Mouse (Mus musculus) ES-E14 (cell line): Measurements from ENCODE around the gene S1pr4. TPM values are rescaled to one million over a fixed set of nuclear protein-coding genes. Genes with fewer than 3 reads are reported as not detected.
A peak's percentile ranks its signal among the peaks of the same experiment; 100 is the strongest.

Experiments
- DNase-seq: peaks from one replicate; pipeline ENCODE4 v3.0.0-alpha.2; 2013; ENCODE audit warnings: low read depth, low spot score
- H3K27ac ChIP-seq: 2 replicates; pipeline ENCODE4 v1.5.1; 2012; ENCODE audit warnings: low read depth, mild to moderate bottlenecking, low read length, moderate library complexity, mixed read lengths; ENCODE audit not compliant: poor library complexity, insufficient read depth, severe bottlenecking
- H3K36me3 ChIP-seq: 2 replicates; pipeline ENCODE4 v1.6.1; 2012; ENCODE audit warnings: mild to moderate bottlenecking, low read length, moderate library complexity, mixed read lengths; ENCODE audit not compliant: control insufficient read depth, poor library complexity, insufficient read depth, severe bottlenecking
- H3K4me1 ChIP-seq, 2 experiments: fragments of 150-350 bp in 1 of 2; sonication (generic) in 1 of 2; 2 replicates each; pipeline ENCODE4 v1.6.1; 2012; ENCODE audit warnings: low read length in 2 of 2, mild to moderate bottlenecking in 1 of 2, mixed read lengths in 1 of 2; ENCODE audit not compliant: control insufficient read depth in 2 of 2, insufficient read depth in 2 of 2, poor library complexity in 1 of 2
- H3K4me3 ChIP-seq, 2 experiments: fragments of 150-350 bp in 1 of 2; sonication (generic) in 1 of 2; 2 replicates each; pipeline ENCODE4 v1.5.1; 2012; ENCODE audit warnings: low read length in 2 of 2, low read depth in 1 of 2, mild to moderate bottlenecking in 1 of 2, mixed read lengths in 1 of 2; ENCODE audit not compliant: insufficient read depth in 1 of 2, poor library complexity in 1 of 2, severe bottlenecking in 1 of 2
- H3K9ac ChIP-seq: 2 replicates; pipeline ENCODE4 v1.6.1; 2012; ENCODE audit warnings: low read depth, mild to moderate bottlenecking, low read length, mixed read lengths; ENCODE audit not compliant: poor library complexity, insufficient read depth, severe bottlenecking
- H3K9me3 ChIP-seq: fragments of 150-350 bp; sonication (generic); 2 replicates; pipeline ENCODE4 v1.6.1; 2012; ENCODE audit warnings: low read depth, mild to moderate bottlenecking, low read length; ENCODE audit not compliant: control insufficient read depth, insufficient read depth
- CHD2 ChIP-seq: IDR thresholded peaks from 2 replicates; pipeline ENCODE4 v1.6.1; 2014; ENCODE audit warnings: mild to moderate bottlenecking, low read depth, low read length, inconsistent platforms
- HCFC1 ChIP-seq: IDR thresholded peaks from 2 replicates; pipeline ENCODE4 v1.6.1; 2012; ENCODE audit warnings: low read length, inconsistent platforms, borderline replicate concordance; ENCODE audit not compliant: insufficient read depth
- MAFK ChIP-seq: IDR thresholded peaks from 2 replicates; pipeline ENCODE4 v1.6.1; 2014; ENCODE audit warnings: mild to moderate bottlenecking, low read depth, low read length, inconsistent platforms; ENCODE audit not compliant: insufficient read depth
- ZC3H11A ChIP-seq: IDR thresholded peaks from 2 replicates; pipeline ENCODE4 v1.6.1; 2012; ENCODE audit warnings: low read depth, mild to moderate bottlenecking, inconsistent platforms, low read length, borderline replicate concordance
- ZNF384 ChIP-seq: IDR thresholded peaks from 2 replicates; pipeline ENCODE4 v1.6.1; 2012; ENCODE audit warnings: low read depth, low read length, inconsistent platforms
- in situ Hi-C, 2 experiments: fragments of 600-800 bp; cut with MboI; formaldehyde crosslinking; loops; one replicate each; pipeline ENCODE4 v1.15.1; 2025; ENCODE audit warnings: low sequenced_read_pairs in 2 of 2, inconsistent platforms in 1 of 2; ENCODE audit not compliant: unreplicated experiment in 2 of 2
- total RNA-seq: library from RNA; depleted of rRNA; stranded (reverse); fragments of 300-350 nt; gene quantifications from 2 replicates; pipeline ENCODE4 v1.2.3, GENCODE M21; 2012

Gene S1pr4
- total RNA-seq, 1 experiment = 0.94 TPM

DNA sequence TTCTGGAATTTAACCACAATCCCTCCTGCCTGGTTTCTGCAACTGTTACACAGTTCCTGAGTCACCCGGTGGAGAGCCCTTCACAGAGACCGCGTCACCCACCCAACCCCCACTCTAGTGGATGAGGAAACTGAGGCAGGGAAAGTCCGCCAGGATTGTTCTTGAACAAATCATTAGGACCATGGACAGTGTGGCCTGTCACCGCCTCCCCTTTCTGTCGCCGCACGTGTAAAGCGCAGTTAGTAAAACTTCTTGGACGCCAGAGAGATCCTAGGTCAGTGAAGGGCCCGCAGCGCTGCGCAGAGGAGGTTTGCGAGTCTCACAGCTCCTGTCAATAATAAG lies 47.0 kb downstream of the S1pr4 start:
- TF ChIP-seq ZC3H11A (no peak), ZNF384 (no peak), MAFK (no peak), CHD2 (no peak), HCFC1 (no peak)
- Histone ChIP-seq H3K27ac (no peak overlapping the region), H3K9ac (no peak overlapping the region), H3K4me3 (no peak overlapping the region), H3K9me3 (no peaks in the 10 kb centered on the region), H3K4me1 (no peaks in the 10 kb centered on the region; a peak in 2 of 4 replicates), H3K36me3 (no peaks in the 10 kb centered on the region)
- in situ Hi-C loops = loop anchor here in 1 of 2 experiments (5.0 kb wide), 1 partner anchor 56 kb away; no protein-coding TSS in a partner anchor
- no peak for DNase-seq

DNA sequence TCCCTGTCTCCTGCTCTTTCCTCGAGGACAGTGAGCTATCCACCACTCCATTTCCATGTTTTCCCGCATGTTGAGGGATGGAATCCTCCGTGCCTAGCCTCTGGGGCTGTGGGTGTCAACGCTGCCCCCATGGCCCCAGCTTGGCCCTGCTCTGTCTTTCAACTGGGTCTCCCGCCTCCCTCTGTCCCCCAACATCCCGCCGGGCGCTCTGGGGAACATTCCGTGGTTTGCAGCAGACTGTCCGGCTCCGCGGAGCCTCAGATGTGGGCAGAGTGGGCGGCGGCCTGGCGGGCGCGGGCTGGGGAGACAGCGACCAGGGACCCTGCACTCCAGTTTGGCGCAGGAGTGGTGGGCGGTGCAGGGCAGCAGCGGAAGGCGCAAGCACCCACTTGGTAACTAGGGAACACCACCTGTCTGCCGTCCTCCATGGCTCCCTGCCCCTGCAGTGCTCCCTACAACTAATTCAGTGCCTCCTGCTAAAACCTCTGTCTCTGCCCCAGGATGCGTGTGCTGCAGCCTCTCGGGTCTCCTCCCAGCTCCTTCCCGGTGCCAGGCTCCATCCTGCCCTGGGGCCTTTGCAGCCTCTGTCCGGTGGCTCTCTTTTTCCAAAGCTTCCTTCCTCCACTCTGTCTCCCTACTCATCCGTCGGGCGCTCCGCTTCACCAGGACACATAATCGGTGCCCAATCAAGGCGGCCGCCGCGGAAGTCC lies 47.5 kb downstream of the S1pr4 start:
- in situ Hi-C loops = loop anchor here in 1 of 2 experiments (5.0 kb wide), 1 partner anchor 55 kb away; no protein-coding TSS in a partner anchor
- Histone ChIP-seq H3K36me3 (no peaks in the 10 kb centered on the region), H3K27ac (no peak overlapping the region), H3K4me3 (peak overlapping the region; percentile 28 to 47; a peak in 3 of 4 replicates), H3K9me3 (no peaks in the 10 kb centered on the region), H3K4me1 (no peaks in the 10 kb centered on the region; a peak in 2 of 4 replicates), H3K9ac (no peak overlapping the region)
- TF ChIP-seq HCFC1 = no peak
- no peak for TF ChIP-seq CHD2
- TF ChIP-seq ZNF384 = no peak
- no peak for TF ChIP-seq MAFK
- TF ChIP-seq ZC3H11A = no peak
- DNase-seq = no peak

DNA sequence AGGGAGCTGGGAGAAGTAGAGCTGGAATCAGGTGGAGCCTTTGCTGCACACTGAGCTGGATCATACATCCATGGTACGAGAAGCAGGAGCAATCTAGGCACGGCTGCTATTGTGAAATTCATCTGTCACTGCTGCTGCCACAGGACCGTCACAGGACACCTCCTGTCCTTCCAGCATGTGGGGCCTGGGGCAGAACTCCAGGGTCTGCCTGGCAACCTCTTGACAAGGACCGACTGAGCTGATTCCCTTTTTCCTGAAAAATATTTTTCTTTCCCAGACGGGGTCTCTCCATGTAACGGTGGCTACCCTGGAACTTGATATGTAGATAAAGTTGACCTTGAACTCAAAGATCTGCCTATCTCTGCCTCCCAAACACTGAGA lies 48.6 kb downstream of the S1pr4 start:
- no peak overlapping the region for H3K9ac ChIP-seq
- no peak overlapping the region for H3K4me3 ChIP-seq
- H3K4me1 ChIP-seq = no peaks in the 10 kb centered on the region; a peak in 2 of 4 replicates
- in situ Hi-C loops = loop anchor here in 1 of 2 experiments (5.0 kb wide), 1 partner anchor 54 kb away; no protein-coding TSS in a partner anchor
- no peak overlapping the region for H3K27ac ChIP-seq
- H3K36me3 ChIP-seq = no peaks in the 10 kb centered on the region
- no peak for DNase-seq
- TF ChIP-seq HCFC1 (no peak), MAFK (no peak)
- H3K9me3 ChIP-seq = no peaks in the 10 kb centered on the region

DNA sequence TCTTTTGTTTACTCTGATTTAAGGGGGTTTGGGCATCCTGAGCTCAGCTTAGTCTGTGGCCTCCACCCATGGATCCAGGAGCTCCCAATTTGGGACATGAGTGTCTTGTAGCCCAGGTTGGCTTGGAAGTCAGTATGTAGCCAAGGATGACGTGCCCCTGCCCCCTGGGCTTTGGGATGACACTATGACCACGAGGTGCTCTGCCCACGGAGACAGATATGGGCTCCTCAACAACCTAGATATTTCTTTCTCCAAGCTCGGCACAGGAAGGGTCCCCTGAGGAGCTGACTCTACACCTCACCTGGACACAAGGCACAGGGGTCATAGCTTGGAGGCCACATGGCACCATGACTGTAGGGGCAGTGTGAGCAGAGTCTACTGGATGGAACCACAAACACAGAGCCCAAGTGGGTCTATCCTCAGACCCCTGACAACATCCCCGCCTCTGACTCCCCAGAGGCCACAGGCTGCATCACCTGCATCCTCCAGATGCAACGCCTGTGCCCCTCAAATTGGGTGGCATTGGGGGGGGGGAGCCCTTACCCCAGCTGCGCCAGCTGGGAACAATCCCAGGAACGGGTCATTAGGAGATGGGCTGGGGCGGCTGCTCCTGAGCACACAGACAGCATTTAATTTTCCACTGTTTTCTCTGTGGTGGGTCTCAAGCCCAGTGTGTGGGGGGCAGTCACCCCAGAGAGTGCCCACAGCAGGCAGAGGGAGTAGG lies 49.1 kb downstream of the S1pr4 start:
- no peak overlapping the region for H3K4me3 ChIP-seq
- no peak for TF ChIP-seq MAFK
- no peak for TF ChIP-seq ZNF384
- TF ChIP-seq HCFC1 = no peak
- H3K9ac ChIP-seq = no peak overlapping the region
- H3K27ac ChIP-seq = no peak overlapping the region
- DNase-seq = no peak
- no peaks in the 10 kb centered on the region for H3K9me3 ChIP-seq
- in situ Hi-C loops = loop anchor here in 1 of 2 experiments (5.0 kb wide), 1 partner anchor 54 kb away; no protein-coding TSS in a partner anchor
- H3K4me1 ChIP-seq = no peaks in the 10 kb centered on the region; a peak in 2 of 4 replicates
- H3K36me3 ChIP-seq = no peaks in the 10 kb centered on the region
